Mouse (Mus musculus): ENCODE results near the gene Tfeb.

Tfeb gene

GRCm38 (mm10) chr17:47754246-47754645 is 17.4 kb downstream of the Tfeb start:
- DNase-seq (ENCODE audit: low spot score) = peak; percentile 64

GRCm38 (mm10) chr17:47756366-47756765 is 19.5 kb downstream of the Tfeb start:
- DNase-seq (ENCODE audit: low spot score) = no peak

GRCm38 (mm10) chr17:47757056-47757610 is 20.3 kb downstream of the Tfeb start:
- no peak for DNase-seq (ENCODE audit: low spot score)

GRCm38 (mm10) chr17:47759702-47760410 is 23.0 kb downstream of the Tfeb start:
- DNase-seq (ENCODE audit: low spot score) = peak; percentile 43

- no peak for DNase-seq (ENCODE audit: low spot score)
These were observed 25.2 kb downstream of the Tfeb start for GRCm38 (mm10) chr17:47762028-47762427.

GRCm38 (mm10) chr17:47762518-47763340 is 25.9 kb downstream of the Tfeb start:
- DNase-seq (ENCODE audit: low spot score) = peak; percentile 76

GRCm38 (mm10) chr17:47765986-47766385 is 29.2 kb downstream of the Tfeb start:
- DNase-seq (ENCODE audit: low spot score) = no peak

GRCm38 (mm10) chr17:47766407-47767043 is 29.7 kb downstream of the Tfeb start:
- no peak for DNase-seq (ENCODE audit: low spot score)

- no peak for DNase-seq (ENCODE audit: low spot score)
These were observed 30.2 kb downstream of the Tfeb start for GRCm38 (mm10) chr17:47767081-47767455.

GRCm38 (mm10) chr17:47767456-47768141 is 30.8 kb downstream of the Tfeb start:
- DNase-seq (ENCODE audit: low spot score) = no peak

- DNase-seq (ENCODE audit: low spot score) = no peak
These were observed 32.0 kb downstream of the Tfeb start for GRCm38 (mm10) chr17:47768707-47769276.

GRCm38 (mm10) chr17:47769389-47770299 is 32.8 kb downstream of the Tfeb start:
- DNase-seq (ENCODE audit: low spot score) = no peak

GRCm38 (mm10) chr17:47773604-47774003 is 36.8 kb downstream of the Tfeb start:
- no peak for DNase-seq (ENCODE audit: low spot score)

- no peak for DNase-seq (ENCODE audit: low spot score)
These were observed 40.3 kb downstream of the Tfeb start for GRCm38 (mm10) chr17:47777141-47777540.

- no peak for DNase-seq (ENCODE audit: low spot score)
These were observed 43.6 kb downstream of the Tfeb start for GRCm38 (mm10) chr17:47780470-47780869.

GRCm38 (mm10) chr17:47782486-47782885 is 45.7 kb downstream of the Tfeb start:
- no peak for DNase-seq (ENCODE audit: low spot score)

GRCm38 (mm10) chr17:47783445-47784223 is 46.8 kb downstream of the Tfeb start:
- DNase-seq (ENCODE audit: low spot score) = no peak

- no peak for DNase-seq (ENCODE audit: low spot score)
These were observed 47.6 kb downstream of the Tfeb start for GRCm38 (mm10) chr17:47784411-47784810.

- DNase-seq (ENCODE audit: low spot score) = no peak
These were observed 50.8 kb downstream of the Tfeb start for GRCm38 (mm10) chr17:47787632-47788031.

GRCm38 (mm10) chr17:47788306-47788705 is 51.5 kb downstream of the Tfeb start:
- no peak for DNase-seq (ENCODE audit: low spot score)

Measured in urinary bladder, postnatal 14 days (tissue).